ENCODE assay signal across 17 mouse cellular contexts in genomic region chr5:112560869-112561499, GRCm38 (mm10). TPM values are rescaled to one million over a fixed set of nuclear protein-coding genes. Genes with fewer than 3 reads are reported as not detected.
A peak's percentile ranks its signal among the peaks of the same experiment; 100 is the strongest.
DNase-seq lines count a peak whose midpoint lies in the region; ATAC-seq and TF ChIP-seq lines count a peak whose summit lies in the region.
"Had no signal": no experiment of that assay in that cellular context is flagged by ENCODE, and none has a peak within 500 bp of the region (broad histone marks: within the 10 kb centered on the region; RNA-seq: fewer than 3 reads in every experiment).

No protein-coding gene starts in this region.

- TF ChIP-seq POLR2A in brain, embryonic 14.5 days (IDR thresholded peaks at IDR 0.05; ENCODE audit: borderline replicate concordance, extremely low read depth, insufficient read depth, insufficient read length, poor library complexity, severe bottlenecking), result no peak

- no peak for TF ChIP-seq CTCF in brain, embryonic 14.5 days (IDR thresholded peaks at IDR 0.05; ENCODE audit: borderline replicate concordance, extremely low read depth, insufficient read depth, insufficient read length)

- no peak overlapping the region for H3K4me3 ChIP-seq in forebrain, embryonic 12.5 days (replicated peaks)
- no peak overlapping the region for H3K4me3 ChIP-seq in hindbrain, embryonic 14.5 days (replicated peaks; ENCODE audit: low read length)
- H3K4me3 ChIP-seq in midbrain, embryonic 16.5 days (ENCODE audit: low read depth, low read length), result no peak overlapping the region
- no peak overlapping the region for H3K4me3 ChIP-seq in intestine, embryonic 15.5 days (replicated peaks)
- H3K4me3 ChIP-seq: embryonic facial prominence, embryonic 13.5 days; liver, embryonic 13.5 days; stomach, embryonic 15.5 days had no signal

- no peak overlapping the region for H3K9ac ChIP-seq in forebrain, embryonic 12.5 days
- 0 out of 2 replicates have a peak overlapping the region, but pooled peaks have one; percentile 2 for H3K9ac ChIP-seq in hindbrain, embryonic 14.5 days
- H3K9ac ChIP-seq in midbrain, embryonic 16.5 days (ENCODE audit: low read depth, low read length), result peak overlapping the region; percentile 48; the same call in 1 of the 2 replicates
- no peak overlapping the region for H3K9ac ChIP-seq in intestine, embryonic 15.5 days
- H3K9ac ChIP-seq: embryonic facial prominence, embryonic 13.5 days; liver, embryonic 13.5 days; stomach, embryonic 15.5 days had no signal

- H3K36me3 ChIP-seq in forebrain, embryonic 12.5 days (replicated peaks), result no peaks in the 10 kb centered on the region
- H3K36me3 ChIP-seq in hindbrain, embryonic 14.5 days (replicated peaks; ENCODE audit: control insufficient read depth, insufficient read depth), result no peaks in the 10 kb centered on the region
- no peaks in the 10 kb centered on the region for H3K36me3 ChIP-seq in midbrain, embryonic 16.5 days (ENCODE audit: control insufficient read depth, insufficient read depth, low read length)
- no peaks in the 10 kb centered on the region for H3K36me3 ChIP-seq in intestine, embryonic 15.5 days
- H3K36me3 ChIP-seq: embryonic facial prominence, embryonic 13.5 days; liver, embryonic 13.5 days; stomach, embryonic 15.5 days had no signal

- peak; percentile 77 for DNase-seq in brain, embryonic 14.5 days (ENCODE audit: low read depth)
- no peak for DNase-seq in hindbrain, embryonic 14.5 days (ENCODE audit: low spot score)
- DNase-seq in MN1 (ENCODE audit: low spot score), result no peak
- DNase-seq in heart, adult 9 months (ENCODE audit: low spot score in 2 of 2), result no peak
- no peak for DNase-seq in right cerebral cortex, postnatal 36 days (ENCODE audit: low spot score in 2 of 2)
- DNase-seq: adrenal gland, postnatal 25 days; cerebellum, postnatal 25 days; kidney, postnatal 25 days; liver, embryonic 13.5 days; lung, postnatal 10 days; thymus, postnatal 14 days had no signal

- WGBS in forebrain, embryonic 12.5 days, result 19% methylated on average over 15 of the region's 15 CpGs
- WGBS in hindbrain, embryonic 14.5 days, result 26% methylated on average over 15 of the region's 15 CpGs
- 21% methylated on average over 15 of the region's 15 CpGs for WGBS in midbrain, embryonic 16.5 days
- WGBS in intestine, embryonic 15.5 days, result 66% methylated on average over 15 of the region's 15 CpGs

- peak; percentile 72 for ATAC-seq in forebrain, embryonic 12.5 days (ENCODE audit: low FRiP score)
- no peak for ATAC-seq in hindbrain, embryonic 14.5 days (ENCODE audit: low FRiP score)
- ATAC-seq in midbrain, embryonic 16.5 days, result 0 out of 2 replicates have a peak, but pooled peaks have one; percentile 13
- ATAC-seq in intestine, embryonic 15.5 days, result no peak
- ATAC-seq: intestine, embryonic 16.5 days had no signal

- no peaks in the 10 kb centered on the region for H3K9me3 ChIP-seq in forebrain, embryonic 12.5 days
- H3K9me3 ChIP-seq in hindbrain, embryonic 14.5 days (ENCODE audit: control insufficient read depth, low read length), result no peaks in the 10 kb centered on the region
- no peaks in the 10 kb centered on the region for H3K9me3 ChIP-seq in midbrain, embryonic 16.5 days (replicated peaks; ENCODE audit: control insufficient read depth, low read length, poor library complexity, severe bottlenecking)
- H3K9me3 ChIP-seq in intestine, embryonic 15.5 days, result no peaks in the 10 kb centered on the region
- H3K9me3 ChIP-seq: embryonic facial prominence, embryonic 13.5 days; liver, embryonic 13.5 days; stomach, embryonic 15.5 days had no signal

- H3K4me2 ChIP-seq in forebrain, embryonic 12.5 days, result peak overlapping the region; percentile 28; the same call in 1 of the 2 replicates
- H3K4me2 ChIP-seq in hindbrain, embryonic 14.5 days (replicated peaks), result peak overlapping the region; percentile 16; the same call in 1 of the 2 replicates
- peak overlapping the region; percentile 21; the same call in 1 of the 2 replicates for H3K4me2 ChIP-seq in midbrain, embryonic 16.5 days (ENCODE audit: low read length)
- H3K4me2 ChIP-seq in intestine, embryonic 15.5 days (replicated peaks), result no peak overlapping the region
- H3K4me2 ChIP-seq: embryonic facial prominence, embryonic 13.5 days; liver, embryonic 13.5 days; stomach, embryonic 15.5 days had no signal

- peaks cover 38% of the 10 kb centered on the region for H3K4me1 ChIP-seq in forebrain, embryonic 12.5 days
- peaks cover 28% of the 10 kb centered on the region for H3K4me1 ChIP-seq in hindbrain, embryonic 14.5 days (replicated peaks; ENCODE audit: control insufficient read depth, insufficient read depth, low read length)
- H3K4me1 ChIP-seq in midbrain, embryonic 16.5 days (ENCODE audit: control insufficient read depth, insufficient read depth, low read length), result peaks cover 34% of the 10 kb centered on the region
- H3K4me1 ChIP-seq in intestine, embryonic 15.5 days (replicated peaks), result no peaks in the 10 kb centered on the region
- H3K4me1 ChIP-seq: liver, embryonic 13.5 days; stomach, embryonic 15.5 days had no signal

- peak overlapping the region; percentile 62 for H3K27ac ChIP-seq in forebrain, embryonic 12.5 days
- H3K27ac ChIP-seq in hindbrain, embryonic 14.5 days, result peak overlapping the region; percentile 53
- H3K27ac ChIP-seq in midbrain, embryonic 16.5 days (ENCODE audit: low read length), result peak overlapping the region; percentile 47
- H3K27ac ChIP-seq in intestine, embryonic 15.5 days, result no peak overlapping the region
- H3K27ac ChIP-seq: embryonic facial prominence, embryonic 13.5 days; liver, embryonic 13.5 days; stomach, embryonic 15.5 days had no signal

- H3K27me3 ChIP-seq in forebrain, embryonic 12.5 days, result peaks cover 9% of the 10 kb centered on the region
- H3K27me3 ChIP-seq in hindbrain, embryonic 14.5 days (ENCODE audit: control insufficient read depth, insufficient read depth, low read length), result no peaks in the 10 kb centered on the region
- no peaks in the 10 kb centered on the region for H3K27me3 ChIP-seq in midbrain, embryonic 16.5 days (ENCODE audit: control insufficient read depth, insufficient read depth, low read depth, low read length)
- no peaks in the 10 kb centered on the region for H3K27me3 ChIP-seq in intestine, embryonic 15.5 days (replicated peaks)
- H3K27me3 ChIP-seq: liver, embryonic 13.5 days; stomach, embryonic 15.5 days had no signal

RNA-seq across cellular contexts. Expression of gene Sez6l, which starts 16.0 kb away (rescaled TPM):
- polyA plus RNA-seq in brain, embryonic 14.5 days (2012; rRNA removed), result 87.9 and 114 TPM in 2 replicates
- polyA plus RNA-seq in forebrain, embryonic 12.5 days (2016; fragmentation: Nextera tagmentation; extraction: Ambion mirVana), result 13.4 and 14.8 TPM in 2 replicates
- polyA plus RNA-seq in hindbrain, embryonic 14.5 days (2014; fragmentation: Nextera tagmentation; extraction: Ambion mirVana), result 35.5 and 38.0 TPM in 2 replicates
- 72.9 and 75.7 TPM in 2 replicates for polyA plus RNA-seq in midbrain, embryonic 16.5 days (2015; fragmentation: Nextera tagmentation; extraction: Ambion mirVana)
- 1.8 and 2.0 TPM in 2 replicates for polyA plus RNA-seq in intestine, embryonic 15.5 days (2015; fragmentation: Nextera tagmentation; extraction: Ambion mirVana)

Comparison
In these comparisons a context has a peak if more than half of its experiments do, and no peak if none do; other contexts are left out.
1. ATAC-seq: peak in forebrain, embryonic 12.5 days (single experiment) and midbrain, embryonic 16.5 days (single experiment); none in hindbrain, embryonic 14.5 days (single experiment) and intestine, embryonic 15.5 days (single experiment).
2. H3K9ac ChIP-seq: peak in hindbrain, embryonic 14.5 days (single experiment) and midbrain, embryonic 16.5 days (single experiment); none in forebrain, embryonic 12.5 days (single experiment) and intestine, embryonic 15.5 days (single experiment).